Mouse (Mus musculus): ENCODE measurements around the gene Gdap2.
A peak's percentile ranks its signal among the peaks of the same experiment; 100 is the strongest.

Gene Gdap2

DNA sequence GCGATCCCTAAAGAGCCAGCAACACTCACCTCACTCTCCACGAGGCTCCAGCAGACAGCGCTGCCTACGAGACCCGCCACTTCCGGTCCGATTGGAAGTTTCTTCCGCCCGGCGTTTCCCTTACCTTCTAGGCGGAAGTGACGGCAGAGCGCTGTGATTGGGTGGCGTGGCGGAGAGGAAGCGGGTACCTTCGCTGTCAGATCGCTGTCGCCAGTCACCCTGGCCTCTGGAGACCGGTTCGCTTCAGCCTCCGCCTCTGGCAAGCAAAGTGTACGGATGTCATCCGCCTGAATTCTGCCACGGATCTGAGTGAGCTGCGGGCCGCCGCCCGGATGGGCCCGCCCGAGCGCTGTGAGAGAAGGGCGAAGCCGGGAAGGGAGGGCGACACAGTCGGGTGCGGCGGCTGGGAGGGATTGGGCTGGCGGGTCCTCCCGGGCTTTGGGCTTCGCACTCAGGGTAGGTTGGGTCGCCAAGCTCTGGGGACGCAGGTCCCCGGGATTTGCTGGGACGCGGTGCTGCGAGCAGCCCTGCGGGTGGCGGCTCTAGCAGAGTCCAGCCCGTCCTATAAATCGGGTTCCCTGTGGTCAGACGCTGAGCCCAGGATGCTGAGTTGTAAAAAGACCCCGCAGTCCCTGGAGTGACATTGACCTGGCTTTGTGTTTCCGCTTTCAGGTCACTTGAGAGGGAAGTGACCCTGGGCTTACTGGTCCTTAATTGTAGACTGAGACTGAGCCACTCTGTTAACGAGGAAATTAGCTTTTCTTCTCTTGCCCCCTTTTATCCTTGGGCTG lies at the start of gene Gdap2, which contains the start of gene Wdr3:
Gene Gdap2, plus strand, starts transcription at position 67 of the 791 bp plus-strand sequence.
Gene Wdr3, minus strand, starts transcription at position 93 of the 791 bp plus-strand sequence.
- DNase-seq = peak; percentile 90

DNA sequence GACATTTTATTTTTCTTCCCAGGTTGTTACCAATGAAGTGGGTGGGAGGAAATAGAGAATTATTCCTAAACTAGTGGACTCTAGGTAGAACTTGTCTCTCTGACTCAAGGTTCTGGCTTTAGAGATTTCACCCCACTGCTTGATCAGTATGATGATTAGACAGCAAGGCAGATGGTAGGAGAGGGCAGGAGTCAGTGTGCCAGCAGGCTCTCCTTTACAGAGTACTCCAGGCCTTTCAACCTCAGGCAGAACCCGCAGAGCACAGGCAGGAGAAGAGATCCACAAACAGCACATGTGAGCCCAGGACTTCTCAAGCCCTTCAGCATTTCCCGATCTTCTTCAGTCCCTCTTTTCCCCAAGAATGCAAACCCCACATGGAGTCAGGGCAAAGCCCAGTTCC lies 43.5 kb upstream of the Gdap2 start:
- peak; percentile 37 for DNase-seq

DNA sequence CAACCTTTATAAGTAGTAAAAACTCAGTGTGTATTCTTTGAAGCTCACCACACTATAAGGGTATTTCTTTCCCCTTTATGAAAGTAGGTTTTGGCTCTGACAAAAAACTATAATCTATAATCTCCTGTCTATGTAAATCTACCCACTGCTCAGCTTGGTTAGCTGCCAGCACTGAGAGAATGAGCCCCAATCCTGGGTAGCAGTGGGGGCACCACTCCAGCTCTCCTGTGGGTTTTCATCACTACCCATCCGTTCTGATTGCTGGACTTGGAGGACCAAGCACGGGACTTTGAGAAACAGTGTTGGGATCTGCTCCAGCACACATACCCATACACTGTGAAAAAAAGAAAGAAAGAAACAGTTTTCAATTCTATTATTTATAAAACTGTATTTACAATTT lies 40.2 kb upstream of the Gdap2 start:
- peak; percentile 50 for DNase-seq

DNA sequence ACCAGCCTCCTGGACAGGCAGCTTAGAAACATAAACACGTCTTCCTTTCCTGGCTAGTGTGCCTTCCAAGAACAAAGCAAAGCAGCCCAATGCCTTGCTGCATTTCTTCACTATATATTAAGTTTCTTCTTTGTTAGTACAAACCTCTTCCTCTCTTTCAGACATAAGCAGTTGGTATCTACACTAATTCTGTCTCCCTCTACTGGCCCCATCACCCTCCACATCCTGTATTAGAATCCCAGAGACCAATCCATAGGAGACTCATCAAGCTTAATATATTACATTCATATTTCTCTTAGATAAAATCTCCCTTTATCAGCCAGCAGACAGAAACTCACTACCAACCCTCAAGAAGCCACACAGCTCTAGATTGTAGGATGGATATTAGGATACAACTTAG lies 39.7 kb upstream of the Gdap2 start:
- no peak for DNase-seq

DNA sequence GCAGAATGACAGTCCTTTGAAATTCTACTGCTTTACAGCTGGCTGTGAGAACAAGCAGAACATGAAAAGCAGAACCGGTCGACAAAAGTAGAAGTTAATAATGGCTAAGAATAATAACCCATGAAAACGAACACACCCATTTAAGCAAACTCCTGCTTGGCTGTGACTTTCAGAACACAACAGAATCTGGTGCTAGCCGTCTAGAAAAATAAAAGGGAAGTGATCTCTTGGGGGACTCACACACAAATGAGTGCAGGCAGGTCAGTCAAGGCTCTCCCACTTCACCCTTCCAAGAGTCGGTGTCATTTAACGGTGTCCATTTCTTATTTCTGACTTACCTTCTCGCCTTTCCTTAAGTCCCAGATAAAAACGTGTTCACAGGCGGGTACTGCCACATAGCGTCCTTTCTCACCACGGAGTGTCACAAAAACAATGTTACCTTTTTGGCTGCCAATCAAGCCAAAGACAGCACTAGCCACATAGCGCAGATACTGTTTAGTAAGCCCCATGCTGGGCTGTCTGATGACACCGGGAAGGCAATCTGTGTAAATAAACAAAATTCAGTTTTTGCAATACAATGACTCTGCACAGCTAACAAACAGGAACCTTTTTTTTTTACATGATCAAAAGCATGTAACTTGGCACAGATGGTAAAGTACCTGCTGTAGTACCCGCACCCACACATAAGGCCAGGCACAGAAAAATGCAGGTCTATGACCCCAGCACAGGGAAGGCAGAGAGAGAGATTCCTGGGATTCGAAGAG lies 1.3 kb upstream of the Gdap2 start:
- no peak for DNase-seq

DNA sequence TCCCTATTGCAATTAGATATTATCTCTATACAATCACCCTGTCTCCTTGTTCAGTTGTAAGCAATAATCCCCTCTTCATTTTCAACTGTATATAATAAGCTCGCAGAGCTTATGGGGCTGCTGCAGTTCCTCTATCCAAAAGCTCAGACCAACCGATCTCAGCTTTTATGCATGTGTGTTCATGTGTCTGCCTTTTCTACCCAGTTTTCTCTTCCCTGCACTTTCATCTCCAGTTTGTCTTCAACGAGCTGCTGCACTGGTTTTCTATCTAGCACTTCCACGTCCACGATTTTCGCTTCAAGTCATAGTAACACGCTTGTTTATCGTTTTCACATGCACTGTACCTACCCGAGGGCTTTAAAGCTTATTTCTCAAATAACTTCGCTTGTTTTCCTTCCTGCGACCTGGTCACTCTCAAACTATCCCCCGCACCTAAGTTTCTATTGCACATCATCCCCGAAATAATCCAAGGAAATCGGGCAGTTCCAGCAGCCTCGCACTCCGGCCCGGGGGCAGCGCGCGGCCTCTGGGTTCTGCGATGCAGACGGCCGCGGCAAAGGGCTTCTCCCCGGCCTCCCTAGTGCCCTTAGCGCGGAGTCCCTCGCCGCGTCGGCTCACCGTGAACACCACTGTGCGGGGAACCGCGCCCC lies 391 bp upstream of the Gdap2 start:
- no peak for DNase-seq

DNA sequence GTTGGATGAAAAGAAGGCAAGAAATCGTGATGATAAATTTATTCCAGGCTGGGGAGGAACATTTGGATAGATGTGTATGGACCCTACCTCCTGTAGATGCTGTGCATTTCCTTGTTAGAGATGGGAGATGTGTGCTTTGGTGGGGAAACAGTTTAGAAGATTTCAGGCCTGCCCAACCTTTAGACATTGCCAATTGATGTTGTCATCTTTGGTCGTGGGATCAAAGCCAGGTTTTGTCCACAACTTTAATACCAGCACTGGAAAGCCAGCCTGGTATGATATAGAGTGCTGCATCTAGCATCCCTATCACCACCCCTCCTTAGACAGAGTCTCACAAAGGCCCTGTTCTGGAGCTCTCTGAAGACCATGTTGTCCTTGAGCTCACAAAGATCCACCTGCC lies 1.4 kb downstream of the Gdap2 start:
- no peak for DNase-seq

DNA sequence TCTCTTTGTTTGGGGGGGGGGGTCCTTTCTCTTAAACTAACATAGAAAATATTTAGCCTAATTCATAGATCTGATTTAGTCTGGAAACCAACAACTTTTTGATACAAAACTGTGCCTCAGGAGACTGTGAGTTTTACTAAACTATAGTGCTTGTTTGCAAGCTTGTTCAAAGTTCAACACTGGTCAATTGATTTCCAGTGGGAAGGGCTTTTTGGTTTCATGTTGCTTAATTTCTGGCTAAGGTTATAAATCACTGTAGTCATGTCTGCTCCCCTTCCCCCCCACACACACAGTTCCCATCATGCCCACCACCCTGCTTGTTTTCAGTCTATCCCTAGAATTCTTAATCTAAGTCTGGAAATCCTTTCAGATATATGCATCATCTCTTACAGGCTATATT lies 2.8 kb downstream of the Gdap2 start:
- DNase-seq = no peak

DNA sequence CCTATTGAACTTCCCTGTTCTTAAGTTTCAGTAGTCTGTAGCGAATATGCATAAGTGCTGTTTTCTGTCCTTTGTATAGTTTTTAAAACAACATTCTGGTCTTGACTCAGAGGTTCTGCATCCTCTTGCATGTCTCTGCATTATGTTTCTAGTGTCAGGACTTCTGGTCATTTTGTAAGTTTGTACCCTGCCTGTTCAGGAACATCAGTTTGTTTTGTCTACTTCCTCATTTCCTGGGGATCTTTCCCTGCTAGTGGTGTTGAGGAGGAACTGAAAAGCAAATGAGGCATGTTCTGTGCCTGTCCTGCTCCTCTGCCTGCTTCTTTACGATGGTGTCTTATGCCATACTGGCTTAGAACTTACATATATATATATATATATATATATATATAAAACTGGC lies 13.8 kb downstream of the Gdap2 start:
- no peak for DNase-seq

DNA sequence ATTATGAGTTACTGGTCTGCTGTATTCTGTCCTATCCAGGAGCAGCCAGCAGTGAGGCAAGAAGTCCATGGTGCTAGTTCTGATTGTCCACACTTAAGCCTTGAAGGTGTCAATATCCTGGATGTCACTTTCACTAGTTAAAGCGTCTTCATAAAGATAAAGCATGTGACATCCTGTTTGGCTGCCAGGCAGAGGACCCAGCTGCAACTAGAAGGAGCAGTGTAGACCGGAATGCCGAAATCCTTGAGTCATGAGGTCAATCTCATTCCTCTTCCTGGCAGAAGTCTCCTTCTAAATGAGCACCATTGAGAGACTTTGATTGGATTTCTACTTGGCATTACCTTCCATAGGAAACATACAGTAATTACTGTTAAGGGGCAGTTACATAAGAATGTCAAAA lies 18.3 kb downstream of the Gdap2 start:
- no peak for DNase-seq

DNA sequence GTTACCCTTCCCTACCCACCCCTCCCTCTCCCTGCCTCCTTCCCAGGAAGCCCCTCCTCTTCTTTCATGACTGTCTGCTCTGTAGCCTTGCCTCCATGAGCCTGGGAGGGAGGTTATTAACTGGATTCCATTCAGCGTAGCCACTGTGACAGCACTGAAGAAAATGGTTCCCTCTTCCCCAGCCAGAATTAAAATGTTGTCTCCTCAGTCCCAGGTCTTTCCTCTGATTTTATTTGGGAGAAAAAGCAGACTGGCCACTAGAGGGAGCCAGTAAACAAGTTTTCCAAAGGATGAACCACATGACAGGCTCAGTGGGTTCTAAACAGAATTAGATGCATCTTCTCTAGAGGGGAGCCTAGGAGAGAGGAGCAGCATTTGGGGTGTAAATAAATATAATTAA lies 27.3 kb downstream of the Gdap2 start:
- peak; percentile 63 for DNase-seq

DNA sequence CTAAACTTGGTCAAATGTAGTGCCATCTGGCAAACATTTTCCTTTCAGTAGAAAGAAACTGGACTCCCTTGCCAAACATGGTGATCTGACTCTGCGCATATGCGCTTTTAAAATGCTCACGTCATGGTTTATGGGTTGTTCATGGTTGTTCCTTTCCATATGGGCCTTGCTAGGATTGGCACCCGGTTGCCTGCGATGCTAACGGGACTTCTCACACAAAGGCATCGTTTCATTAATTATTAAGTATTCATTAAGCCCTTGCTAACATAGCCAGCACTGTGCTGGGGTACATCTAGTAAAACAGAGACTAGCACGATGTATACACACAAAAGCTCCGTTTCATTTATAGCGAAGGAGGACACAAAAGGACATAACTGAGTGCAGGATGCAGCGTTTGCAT lies 27.7 kb downstream of the Gdap2 start:
- DNase-seq = no peak

DNA sequence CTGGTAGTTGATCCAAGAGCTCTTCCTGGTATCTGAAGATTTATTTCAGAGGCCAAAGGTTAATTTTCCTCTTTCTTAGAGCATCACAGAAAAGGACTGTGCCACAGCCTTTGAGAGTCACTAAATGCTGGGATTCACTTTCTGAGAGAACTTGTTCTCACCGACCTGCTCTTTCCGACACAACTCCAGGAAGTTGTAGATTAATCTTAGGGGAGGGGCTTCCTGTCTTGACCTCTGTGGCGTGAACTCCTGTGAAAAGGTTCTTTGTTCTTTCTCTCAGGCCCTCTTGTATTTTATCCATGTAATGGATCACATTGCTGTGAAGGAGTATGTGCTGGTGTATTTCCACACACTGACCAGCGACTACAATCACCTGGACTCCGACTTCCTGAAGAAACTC lies 32.0 kb downstream of the Gdap2 start:
- no peak for DNase-seq

DNA sequence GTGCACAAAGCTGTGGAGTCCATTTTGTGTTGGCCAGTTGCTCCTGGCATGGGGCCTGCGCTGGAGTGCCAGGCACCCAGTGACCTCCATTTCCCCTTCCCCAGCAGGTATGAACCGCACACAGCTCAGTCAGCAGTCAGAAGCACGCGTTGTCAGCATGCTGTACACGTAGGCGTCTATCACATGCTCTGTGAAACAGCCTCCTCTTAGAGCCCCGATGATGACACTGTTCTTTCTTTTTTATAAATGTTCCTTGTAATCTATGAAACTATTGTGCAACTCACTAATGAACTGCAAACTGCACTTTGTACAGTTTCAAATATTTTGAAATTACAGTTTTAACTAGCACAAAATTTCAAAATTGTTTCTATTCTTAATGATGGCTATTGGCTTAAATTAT lies 39.4 kb downstream of the Gdap2 start:
- no peak for DNase-seq

DNA sequence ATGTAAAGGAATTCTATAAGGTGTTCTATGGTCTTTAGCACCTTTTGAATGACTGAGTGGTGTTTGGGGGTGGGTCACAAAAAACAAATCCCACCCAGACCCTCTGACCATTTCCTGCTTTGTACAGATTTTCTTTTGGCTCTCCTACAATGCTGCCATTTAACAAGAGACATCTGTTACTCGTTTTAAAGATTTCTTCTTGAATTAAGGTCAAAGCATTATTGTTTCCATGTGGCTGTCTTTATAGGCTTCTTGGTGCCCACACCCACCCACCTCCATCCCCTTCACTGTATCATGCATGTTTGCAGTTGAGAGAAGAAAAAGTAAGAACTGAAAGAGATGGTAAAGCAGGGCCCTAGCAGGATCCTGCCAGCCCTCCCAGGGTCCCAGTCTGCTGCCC lies 44.8 kb downstream of the Gdap2 start:
- no peak for DNase-seq

DNA sequence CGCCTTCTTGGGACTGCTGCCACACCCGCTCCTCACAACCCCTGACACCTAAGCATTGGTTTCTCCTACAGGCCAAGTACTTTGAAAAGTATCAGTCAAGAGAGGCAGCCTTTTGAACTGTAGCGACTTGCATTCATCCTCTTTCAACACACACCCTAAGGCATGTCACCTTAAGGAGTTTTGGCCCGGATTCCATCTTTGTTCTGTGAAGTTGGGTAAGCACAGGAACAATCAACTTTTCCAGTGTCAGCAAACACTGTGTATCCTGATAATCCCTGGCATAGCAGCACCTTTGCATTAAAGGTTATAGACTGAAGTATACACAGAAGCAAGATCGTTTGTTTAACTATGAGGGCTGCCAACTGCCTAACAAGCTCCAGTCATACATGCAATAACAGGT lies 53.3 kb downstream of the Gdap2 start:
- DNase-seq = no peak

DNA sequence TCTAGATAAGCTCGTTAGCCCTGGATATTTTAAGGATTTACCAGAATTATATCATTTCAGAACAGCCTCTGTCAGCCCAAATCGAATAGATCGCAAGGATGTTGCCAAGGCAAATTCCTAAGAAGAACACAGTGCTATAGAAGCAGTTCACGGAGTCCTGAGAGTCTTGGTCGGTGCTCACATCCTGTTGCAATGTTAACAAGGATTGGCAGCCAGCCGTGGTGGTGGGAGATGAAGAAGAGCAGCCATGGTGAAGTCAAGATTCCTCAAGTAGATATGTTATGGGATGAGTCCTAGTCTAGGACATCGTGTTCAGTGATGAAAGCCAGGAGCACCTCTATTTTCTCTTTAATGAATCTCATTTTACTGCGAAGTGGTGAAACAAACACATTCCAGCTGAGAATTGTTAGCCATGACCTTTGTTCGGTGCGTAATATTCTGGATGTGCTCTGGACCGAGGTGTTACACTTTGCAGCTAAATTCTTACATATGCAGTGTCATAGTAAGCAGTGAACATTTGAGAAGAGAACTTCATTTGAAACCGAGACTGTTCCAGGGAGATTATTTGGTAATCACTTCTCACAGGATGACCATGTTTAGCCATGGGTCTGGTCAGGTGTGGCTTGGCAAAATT lies 63.3 kb downstream of the Gdap2 start:
- DNase-seq = no peak

DNA sequence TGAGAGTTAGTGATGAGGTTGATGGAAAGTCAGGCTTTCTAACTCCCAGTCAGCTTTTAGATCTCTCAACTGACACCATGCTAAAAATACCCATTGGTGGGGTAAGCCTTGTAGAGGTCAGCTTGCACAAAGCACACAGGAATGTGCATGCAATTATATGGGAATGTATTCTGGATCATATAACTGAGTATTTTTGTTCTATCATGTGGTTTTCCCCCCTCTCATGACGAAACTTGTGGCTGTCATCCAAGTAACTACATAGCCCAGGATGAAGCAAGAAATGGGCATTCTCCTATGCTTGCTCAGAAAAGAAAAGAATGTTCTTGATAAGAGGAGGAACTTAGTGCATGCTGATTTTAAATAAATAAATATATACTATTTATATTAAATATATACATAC lies 65.3 kb downstream of the Gdap2 start:
- DNase-seq = no peak

DNA sequence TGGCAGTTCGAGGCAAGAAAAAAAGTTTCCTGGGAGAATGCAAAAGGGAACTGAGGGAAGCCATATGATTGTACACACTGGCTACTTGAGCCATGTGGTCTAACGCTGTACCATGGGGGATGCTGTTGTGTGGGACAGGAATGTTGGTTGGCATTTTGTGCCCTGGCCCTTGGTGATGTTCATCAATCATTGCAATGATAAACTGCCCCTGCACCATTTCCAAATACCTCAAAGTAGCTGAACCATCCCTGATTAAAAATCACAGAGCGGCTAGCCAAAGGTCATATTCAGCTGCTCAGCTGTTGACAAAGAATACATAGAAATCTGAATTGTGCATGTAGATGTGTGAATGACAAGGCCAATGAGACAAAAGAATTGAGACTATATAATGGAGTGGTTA lies 66.8 kb downstream of the Gdap2 start:
- no peak for DNase-seq

DNA sequence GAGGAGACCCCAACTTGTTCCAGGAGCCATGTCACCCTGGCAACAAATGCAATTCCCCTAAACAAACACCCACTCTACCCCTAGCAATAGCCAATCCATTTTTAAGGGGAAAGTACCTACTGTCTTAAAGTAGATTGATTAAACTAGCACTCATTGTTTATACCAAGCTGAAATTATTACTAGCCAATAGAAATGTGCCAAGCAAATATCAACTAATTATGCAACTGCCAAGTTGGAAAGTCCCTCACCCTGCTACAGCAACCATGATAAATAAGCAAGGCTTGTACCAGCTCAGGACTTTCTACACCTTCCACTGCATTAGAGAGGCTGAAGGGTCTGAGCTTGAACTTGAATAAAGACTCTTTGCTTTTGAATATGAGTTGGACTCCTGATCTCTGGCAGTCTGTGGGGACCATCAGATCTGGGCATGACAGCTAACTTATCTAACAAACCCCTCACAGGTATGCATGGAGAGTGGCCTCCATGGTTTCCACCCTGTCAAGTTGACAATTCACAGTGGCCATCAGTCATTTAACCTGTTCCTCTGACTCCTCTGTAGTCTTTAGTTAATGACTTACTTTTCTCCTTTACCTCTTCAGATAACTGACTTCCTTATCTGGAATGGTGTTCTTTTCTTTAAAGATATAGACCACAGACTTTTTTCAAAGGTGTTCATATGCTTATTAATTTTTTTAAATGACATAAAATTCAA lies 74.7 kb downstream of the Gdap2 start:
- no peak for DNase-seq

DNA sequence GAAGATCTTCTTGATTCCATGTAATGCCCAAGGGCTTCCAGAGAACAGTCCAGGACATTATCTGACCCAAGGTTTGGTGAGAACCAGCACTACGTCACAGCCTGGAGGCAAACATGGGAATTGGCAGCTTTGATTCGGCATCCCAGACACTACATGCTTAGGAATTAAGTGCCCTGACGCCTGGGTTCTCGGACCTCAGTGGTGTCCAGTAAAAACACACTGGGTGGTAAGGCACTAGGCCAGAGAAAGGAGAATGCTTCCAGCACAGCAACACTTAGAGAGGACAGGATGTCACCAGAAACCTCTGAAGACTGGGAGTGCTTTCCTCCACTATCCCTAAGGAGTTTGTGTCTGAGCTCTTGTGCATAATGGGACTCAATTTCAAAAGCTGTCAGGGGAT lies 80.0 kb downstream of the Gdap2 start:
- DNase-seq = no peak

DNA sequence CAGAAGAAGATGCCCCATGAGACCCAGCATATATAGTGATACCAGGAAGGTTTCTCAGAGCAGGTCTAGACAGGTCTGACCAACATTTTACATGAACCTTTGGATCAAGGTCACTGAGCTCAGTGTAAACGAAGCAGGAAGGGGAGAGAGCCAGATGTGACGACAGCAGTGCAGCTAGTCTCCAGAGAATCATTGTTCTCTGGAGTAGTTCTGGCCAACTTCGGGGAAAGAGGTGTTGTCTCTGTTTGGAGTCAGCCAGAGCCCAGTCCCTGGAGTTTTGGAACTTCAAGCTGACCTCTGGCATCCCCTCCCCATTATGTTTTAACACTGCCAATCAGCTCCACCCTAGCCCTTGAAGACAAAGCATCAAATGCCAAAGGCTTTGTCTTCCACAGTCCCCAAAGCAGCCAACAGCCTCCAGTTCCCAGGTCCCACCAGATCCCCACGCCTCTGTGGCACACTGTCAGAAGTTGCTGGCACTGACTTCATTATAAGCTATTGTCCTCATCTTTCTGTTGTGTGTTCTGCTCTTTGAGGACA lies 84.2 kb downstream of the Gdap2 start:
- DNase-seq = no peak

Data from cerebellum, adult 8-10 months (tissue).